Mouse (Mus musculus) myocyte (in vitro differentiated cells): ENCODE data around the gene Dtx1.

Source experiments
- CEBPB ChIP-seq: IDR thresholded peaks from 2 replicates; pipeline ENCODE4 v1.6.1; 2011; ENCODE audit warnings: mild to moderate bottlenecking, moderate library complexity; ENCODE audit not compliant: poor library complexity, insufficient read depth, severe bottlenecking
- E2F4 ChIP-seq: IDR thresholded peaks from one replicate; pipeline ENCODE4 v1.6.1; 2011; ENCODE audit warnings: mild to moderate bottlenecking, control low read depth, moderate library complexity; ENCODE audit not compliant: insufficient read depth
- MYOD1 ChIP-seq, 3 experiments: IDR thresholded peaks; one replicate each; pipeline ENCODE4 v1.6.1; 2011; ENCODE audit warnings: control low read depth in 2 of 3, low read depth in 2 of 3, mild to moderate bottlenecking in 2 of 3, moderate library complexity in 1 of 3; ENCODE audit not compliant: insufficient read length in 2 of 3, control insufficient read depth in 1 of 3
- MYOG ChIP-seq, 3 experiments: IDR thresholded peaks; one replicate each; pipeline ENCODE4 v1.6.1; 2011; ENCODE audit warnings: control low read depth in 2 of 3, low read depth in 2 of 3, mild to moderate bottlenecking in 2 of 3; ENCODE audit not compliant: insufficient read length in 2 of 3, control insufficient read depth in 1 of 3, insufficient read depth in 1 of 3
- POLR2A ChIP-seq: IDR thresholded peaks from one replicate; pipeline ENCODE4 v1.6.1; 2011; ENCODE audit warnings: low read depth, mild to moderate bottlenecking, control low read depth, moderate library complexity; ENCODE audit not compliant: insufficient read length
- POLR2AphosphoS2 ChIP-seq: IDR thresholded peaks from one replicate; pipeline ENCODE4 v1.6.1; 2011; ENCODE audit warnings: low read depth, control low read depth; ENCODE audit not compliant: insufficient read length
- USF1 ChIP-seq: IDR thresholded peaks from one replicate; pipeline ENCODE4 v1.6.1; 2011; ENCODE audit warnings: low read depth, mild to moderate bottlenecking, control low read depth, moderate library complexity

- TF ChIP-seq POLR2A: no peak
- no peak for TF ChIP-seq E2F4
- TF ChIP-seq USF1: no peak
- TF ChIP-seq POLR2AphosphoS2: no peak
- no peak for TF ChIP-seq CEBPB
- TF ChIP-seq MYOD1 (IDR thresholded peaks at IDR 0.05; ENCODE audit: control insufficient read depth in 1 of 3, insufficient read length in 2 of 3, low read depth in 2 of 3): no peak
- no peak for TF ChIP-seq MYOG (IDR thresholded peaks at IDR 0.05; ENCODE audit: control insufficient read depth in 1 of 3, insufficient read depth in 1 of 3, insufficient read length in 2 of 3, low read depth in 2 of 3)
Observed at GRCm38 (mm10) chr5:120680918-120681317, 30.8 kb downstream of the Dtx1 start.
